Mouse (Mus musculus) MEL (cell line): ENCODE data around the gene Pcca. TPM values are rescaled to one million over a fixed set of nuclear protein-coding genes. Genes with fewer than 3 reads are reported as not detected.

Experiments
- DNase-seq: peaks from one replicate; pipeline ENCODE4 v3.0.0; 2011; ENCODE audit warnings: low read depth, low spot score
- H3K27ac ChIP-seq: 2 replicates; pipeline ENCODE4 v1.5.1; 2012; ENCODE audit warnings: low read depth, mild to moderate bottlenecking, control low read depth, low read length, moderate library complexity; ENCODE audit not compliant: control insufficient read depth
- H3K27me3 ChIP-seq, 2 experiments: fragments of 150-350 bp in 1 of 2; sonication (generic) in 1 of 2; 2 replicates each; pipeline ENCODE4 v1.6.1; 2012; ENCODE audit warnings: low read length in 2 of 2, mild to moderate bottlenecking in 2 of 2, improper control_type of control experiment in 1 of 2, moderate library complexity in 1 of 2; ENCODE audit not compliant: insufficient read depth in 2 of 2, control insufficient read depth in 1 of 2
- H3K36me3 ChIP-seq, 2 experiments: 2 replicates each; pipeline ENCODE4 v1.6.1; 2012 to 2014; ENCODE audit warnings: low read length in 2 of 2, improper control_type of control experiment in 1 of 2, inconsistent platforms in 1 of 2, mild to moderate bottlenecking in 1 of 2; ENCODE audit not compliant: insufficient read depth in 2 of 2, control insufficient read depth in 1 of 2
- H3K4me1 ChIP-seq, 2 experiments: fragments of 150-350 bp in 1 of 2; sonication (generic) in 1 of 2; 2 replicates each; pipeline ENCODE4 v1.6.1; 2012; ENCODE audit warnings: low read length in 2 of 2, improper control_type of control experiment in 1 of 2, mild to moderate bottlenecking in 1 of 2; ENCODE audit not compliant: insufficient read depth in 2 of 2, control insufficient read depth in 1 of 2
- H3K4me3 ChIP-seq, 2 experiments: fragments of 150-350 bp in 1 of 2; sonication (generic) in 1 of 2; 2 replicates each; pipeline ENCODE4 v1.5.1; 2012; ENCODE audit warnings: low read depth in 2 of 2, low read length in 2 of 2, mild to moderate bottlenecking in 2 of 2, moderate library complexity in 2 of 2, control low read depth in 1 of 2, improper control_type of control experiment in 1 of 2; ENCODE audit not compliant: control insufficient read depth in 1 of 2, insufficient read depth in 1 of 2
- H3K79me2 ChIP-seq: 2 replicates; pipeline ENCODE4 v1.6.1; 2012; ENCODE audit warnings: mild to moderate bottlenecking, low read length, moderate library complexity; ENCODE audit not compliant: control insufficient read depth, poor library complexity, insufficient read depth
- H3K9ac ChIP-seq: 2 replicates; pipeline ENCODE4 v1.6.1; 2012; ENCODE audit warnings: low read depth, mild to moderate bottlenecking, control low read depth, low read length, moderate library complexity; ENCODE audit not compliant: control insufficient read depth, poor library complexity, severe bottlenecking
- H3K9me3 ChIP-seq: fragments of 150-350 bp; sonication (generic); replicated peaks from 2 replicates; pipeline ENCODE4 v1.6.1; 2012; ENCODE audit warnings: mild to moderate bottlenecking, low read length, improper control_type of control experiment, moderate library complexity; ENCODE audit not compliant: insufficient read depth
- CHD1 ChIP-seq: IDR thresholded peaks from 2 replicates; pipeline ENCODE4 v1.6.1; 2012; ENCODE audit warnings: low read depth, mild to moderate bottlenecking, inconsistent platforms, low read length, improper control_type of control experiment
- CTCF ChIP-seq, 3 experiments: IDR thresholded peaks in 2 of 3; conservative IDR thresholded peaks in 1 of 3; 2 replicates each; pipeline ENCODE4 v1.5.1; 2011 to 2012; ENCODE audit warnings: low read length in 3 of 3, low read depth in 2 of 3, mild to moderate bottlenecking in 2 of 3, improper control_type of control experiment in 1 of 3, inconsistent platforms in 1 of 3, mixed read lengths in 1 of 3, moderate library complexity in 1 of 3; ENCODE audit not compliant: control insufficient read depth in 1 of 3, insufficient read depth in 1 of 3, poor library complexity in 1 of 3, severe bottlenecking in 1 of 3
- EP300 ChIP-seq, 2 experiments: IDR thresholded peaks; 2 replicates each; pipeline ENCODE4 v1.6.1; 2011; ENCODE audit warnings: improper control_type of control experiment in 2 of 2, low read length in 2 of 2, low read depth in 1 of 2, mild to moderate bottlenecking in 1 of 2
- ETS1 ChIP-seq: IDR thresholded peaks from 2 replicates; pipeline ENCODE4 v1.6.1; 2012; ENCODE audit warnings: low read depth, mild to moderate bottlenecking, inconsistent platforms, low read length, improper control_type of control experiment, moderate library complexity
- GABPA ChIP-seq: IDR thresholded peaks from 2 replicates; pipeline ENCODE4 v1.6.1; 2012; ENCODE audit warnings: low read depth, mild to moderate bottlenecking, inconsistent platforms, low read length, improper control_type of control experiment, moderate library complexity
- GATA1 ChIP-seq: IDR thresholded peaks from 2 replicates; pipeline ENCODE4 v1.6.1; 2011; ENCODE audit warnings: low read depth, low read length, improper control_type of control experiment
- MAX ChIP-seq: IDR thresholded peaks from 2 replicates; pipeline ENCODE4 v1.6.1; 2011; ENCODE audit warnings: low read length, improper control_type of control experiment
- MAZ ChIP-seq: IDR thresholded peaks from 2 replicates; pipeline ENCODE4 v1.6.1; 2012; ENCODE audit warnings: low read depth, mild to moderate bottlenecking, inconsistent platforms, low read length, improper control_type of control experiment
- MEF2A ChIP-seq: IDR thresholded peaks from 2 replicates; pipeline ENCODE4 v1.6.1; 2014; ENCODE audit warnings: low read depth, mild to moderate bottlenecking, inconsistent platforms, low read length, improper control_type of control experiment; ENCODE audit not compliant: poor library complexity, insufficient replicate concordance, severe bottlenecking; ENCODE audit errors: extremely low read depth
- MXI1 ChIP-seq: IDR thresholded peaks from 2 replicates; pipeline ENCODE4 v1.6.1; 2011; ENCODE audit warnings: mild to moderate bottlenecking, low read depth, low read length, improper control_type of control experiment
- MYB ChIP-seq: IDR thresholded peaks from 2 replicates; pipeline ENCODE4 v1.6.1; 2011; ENCODE audit warnings: mild to moderate bottlenecking, low read depth, low read length, improper control_type of control experiment
- MYC ChIP-seq: IDR thresholded peaks from 2 replicates; pipeline ENCODE4 v1.6.1; 2011; ENCODE audit warnings: low read depth, mild to moderate bottlenecking, low read length, improper control_type of control experiment, moderate library complexity
- POLR2AphosphoS2 ChIP-seq: IDR thresholded peaks from 2 replicates; pipeline ENCODE4 v1.6.1; 2011; ENCODE audit warnings: low read length, improper control_type of control experiment
- POLR2AphosphoS5 ChIP-seq: IDR thresholded peaks from 2 replicates; pipeline ENCODE4 v1.6.1; 2012; ENCODE audit warnings: low read depth, borderline replicate concordance, mild to moderate bottlenecking, inconsistent platforms, low read length, moderate library complexity, mixed read lengths
- RCOR1 ChIP-seq: IDR thresholded peaks from 2 replicates; pipeline ENCODE4 v1.6.1; 2012; ENCODE audit warnings: low read depth, mild to moderate bottlenecking, inconsistent platforms, low read length, improper control_type of control experiment
- SIN3A ChIP-seq: IDR thresholded peaks from 2 replicates; pipeline ENCODE4 v1.6.1; 2012; ENCODE audit warnings: low read length, improper control_type of control experiment, inconsistent platforms
- TAL1 ChIP-seq: IDR thresholded peaks from 2 replicates; pipeline ENCODE4 v1.6.1; 2012; ENCODE audit warnings: mild to moderate bottlenecking, inconsistent platforms, low read length, moderate library complexity, mixed read lengths
- TCF12 ChIP-seq: IDR thresholded peaks from 2 replicates; pipeline ENCODE4 v1.6.1; 2014; ENCODE audit warnings: low read depth, mild to moderate bottlenecking, inconsistent platforms, low read length, improper control_type of control experiment, moderate library complexity
- UBTF ChIP-seq: IDR thresholded peaks from 2 replicates; pipeline ENCODE4 v1.6.1; 2012; ENCODE audit warnings: low read depth, mild to moderate bottlenecking, inconsistent platforms, low read length, improper control_type of control experiment, moderate library complexity, borderline replicate concordance; ENCODE audit not compliant: insufficient read depth
- USF1 ChIP-seq: IDR thresholded peaks from 2 replicates; pipeline ENCODE4 v1.6.1; 2014; ENCODE audit warnings: low read depth, mild to moderate bottlenecking, inconsistent platforms, low read length, improper control_type of control experiment, moderate library complexity
- ZMIZ1 ChIP-seq: IDR thresholded peaks from 2 replicates; pipeline ENCODE4 v1.6.1; 2012; ENCODE audit warnings: low read depth, mild to moderate bottlenecking, inconsistent platforms, low read length, improper control_type of control experiment, moderate library complexity
- ZNF384 ChIP-seq: IDR thresholded peaks from 2 replicates; pipeline ENCODE4 v1.6.1; 2012; ENCODE audit warnings: low read depth, mild to moderate bottlenecking, inconsistent platforms, low read length, improper control_type of control experiment
- polyA plus RNA-seq, 2 experiments: library from polyadenylated mRNA; stranded (reverse) in 1 of 2; unstranded in 1 of 2; fragments of >175 nt in 1 of 2; fragments of >200 nt in 1 of 2; gene quantifications; 2 replicates each; pipeline versions ENCODE4 v1.2.1 to v1.2.4; 2012; ENCODE audit warnings: low replicate concordance in 2 of 2, low read depth in 1 of 2; ENCODE audit not compliant: insufficient read length in 2 of 2, insufficient read depth in 1 of 2, missing spikeins in 1 of 2
- total RNA-seq: library from RNA; depleted of rRNA; stranded (reverse); fragments of 300-350 nt; gene quantifications from 2 replicates; pipeline ENCODE4 v1.2.3, GENCODE M21; 2012

Gene Pcca
- total and polyA plus RNA-seq, 3 experiments = 21.2 to 22.7 TPM; not detected in 1

- H3K9me3 ChIP-seq = no peaks in the 10 kb centered on the region
These were observed 231.8 kb downstream of the Pcca start for GRCm38 (mm10) chr14:122765951-122766350.

DNA sequence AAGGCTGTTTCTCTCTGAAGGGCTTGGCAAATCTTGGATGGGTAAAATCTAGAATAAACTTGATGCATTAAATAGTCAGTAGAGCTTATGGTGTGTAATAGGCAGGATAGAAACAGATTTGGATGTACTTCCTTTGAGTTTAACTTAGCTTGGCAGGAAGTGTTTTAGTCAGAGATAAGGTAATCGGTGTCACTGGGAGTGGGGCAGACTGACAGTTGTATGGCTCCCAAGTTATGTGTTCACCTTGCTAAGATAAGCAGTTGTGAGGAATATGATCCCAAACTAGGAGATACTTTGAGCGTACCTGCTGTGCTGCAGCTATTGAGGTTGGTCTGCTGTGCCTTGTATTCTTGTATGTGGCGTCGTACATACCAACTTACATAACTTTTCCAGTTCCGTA, 232.3 kb downstream of the Pcca start:
- H3K4me1 ChIP-seq = peaks cover 11% of the 10 kb centered on the region in 2 experiments

More at GRCm38 (mm10) chr14:122765951-122766350, 231.8 kb downstream of the Pcca start:
- no peak overlapping the region for H3K27ac ChIP-seq
- TF ChIP-seq USF1 (no peak), MYB (no peak), MXI1 (peak; percentile 15; the same call in 1 of the 2 replicates), GABPA (no peak)
- H3K4me1 ChIP-seq = peaks cover 11% of the 10 kb centered on the region in 2 experiments
- DNase-seq = no peak
- no peaks in the 10 kb centered on the region for H3K27me3 ChIP-seq
- H3K4me3 ChIP-seq = no peak overlapping the region
- peaks cover 0 to 23% of the 10 kb centered on the region in 2 experiments; a peak in 2 of 4 replicates for H3K36me3 ChIP-seq
- no peaks in the 10 kb centered on the region for H3K79me2 ChIP-seq
- no peak overlapping the region for H3K9ac ChIP-seq

DNA sequence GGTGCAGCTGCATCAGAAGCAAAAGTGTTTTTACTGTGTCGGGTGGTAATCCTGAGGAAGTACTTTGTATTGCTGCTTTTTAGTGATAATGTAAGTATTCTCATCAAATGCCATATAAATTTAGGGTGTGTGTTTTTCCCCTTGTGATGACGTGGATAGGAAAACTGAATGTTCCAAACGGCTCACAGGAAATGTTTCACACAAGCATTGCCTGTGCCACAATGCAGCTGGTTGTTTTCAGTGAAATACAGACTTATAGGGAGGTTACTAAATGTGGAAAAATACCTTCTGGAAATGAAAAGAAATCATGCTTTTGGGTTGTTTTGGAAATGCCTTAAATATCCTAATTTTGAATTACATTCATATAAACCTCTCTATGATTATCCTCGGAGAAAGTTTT, 250.6 kb downstream of the Pcca start:
- Histone ChIP-seq H3K9ac (no peak overlapping the region), H3K4me1 (no peaks in the 10 kb centered on the region), H3K36me3 (no peaks in the 10 kb centered on the region), H3K27me3 (no peaks in the 10 kb centered on the region), H3K27ac (no peak overlapping the region), H3K9me3 (no peaks in the 10 kb centered on the region), H3K79me2 (no peaks in the 10 kb centered on the region), H3K4me3 (no peak overlapping the region)
- no peak for DNase-seq
- no peak for TF ChIP-seq ETS1
- TF ChIP-seq CTCF (IDR thresholded peaks at IDR 0.05 in 2 of 3, conservative IDR thresholded peaks at IDR 0.05 in 1 of 3; ENCODE audit: control insufficient read depth in 1 of 3, insufficient read depth in 1 of 3, low read depth in 2 of 3, low read length in 3 of 3, poor library complexity in 1 of 3, severe bottlenecking in 1 of 3) = no peak
- no peak for TF ChIP-seq POLR2AphosphoS2
- TF ChIP-seq RCOR1 = no peak
- no peak for TF ChIP-seq ZNF384
- TF ChIP-seq GABPA = no peak
- TF ChIP-seq UBTF = no peak
- no peak for TF ChIP-seq POLR2AphosphoS5
- TF ChIP-seq ZMIZ1 = no peak
- TF ChIP-seq CHD1 = no peak
- TF ChIP-seq MAX = no peak

More for the DNA sequence above, 232.3 kb downstream of the Pcca start:
- peaks cover 0 to 23% of the 10 kb centered on the region in 2 experiments; a peak in 2 of 4 replicates for H3K36me3 ChIP-seq
- H3K4me3 ChIP-seq = no peak overlapping the region
- H3K79me2 ChIP-seq = no peaks in the 10 kb centered on the region
- H3K9ac ChIP-seq = no peak overlapping the region
- H3K27me3 ChIP-seq = no peaks in the 10 kb centered on the region
- peak; percentile 97 to 98 for TF ChIP-seq EP300 (IDR thresholded peaks at IDR 0.05; ENCODE audit: low read depth in 1 of 2, low read length in 2 of 2)
- TF ChIP-seq SIN3A = peak; percentile 61; the same call in 1 of the 2 replicates
- peak; percentile 98 for TF ChIP-seq TCF12
- TF ChIP-seq RCOR1 = peak; percentile 97
- TF ChIP-seq MAZ = no peak
- peak; percentile 98 for TF ChIP-seq GATA1
- TF ChIP-seq MYC = no peak
- peak; percentile 87 for TF ChIP-seq TAL1
- TF ChIP-seq ETS1 = peak; percentile 79
- peak; percentile 53; the same call in 1 of the 2 replicates for TF ChIP-seq MYB
- 0 out of 2 replicates have a peak, but pooled peaks have one; percentile 28 for TF ChIP-seq MEF2A
- H3K27ac ChIP-seq = 0 out of 2 replicates have a peak overlapping the region, but pooled peaks have one; percentile 23
- DNase-seq = peak; percentile 81
- H3K9me3 ChIP-seq = no peaks in the 10 kb centered on the region
